Mouse (Mus musculus) forebrain, embryonic 16.5 days (tissue): ENCODE results near the gene Zrsr1. TPM values are rescaled to one million over a fixed set of nuclear protein-coding genes. Genes with fewer than 3 reads are reported as not detected.

Source experiments
- ATAC-seq: fragments of 200-750 bp; cut with Nextera tagmentation; 2 replicates; pipeline ENCODE4 v1.8.0; 2017; ENCODE audit warnings: mild to moderate bottlenecking, moderate library complexity
- H3K27ac ChIP-seq: fragments of 300-500 bp; sonication (generic); 2 replicates; pipeline ENCODE4 v1.5.1; 2014; ENCODE audit warnings: low read length, control low read depth
- H3K27me3 ChIP-seq: fragments of 300-500 bp; sonication (generic); replicated peaks from 2 replicates; pipeline ENCODE4 v1.6.1; 2014; ENCODE audit warnings: low read length; ENCODE audit not compliant: control insufficient read depth, insufficient read depth
- H3K36me3 ChIP-seq: fragments of 300-500 bp; sonication (generic); 2 replicates; pipeline ENCODE4 v1.6.1; 2014; ENCODE audit not compliant: control insufficient read depth, insufficient read depth
- H3K4me1 ChIP-seq: fragments of 300-500 bp; sonication (generic); replicated peaks from 2 replicates; pipeline ENCODE4 v1.6.1; 2014; ENCODE audit warnings: low read length; ENCODE audit not compliant: control insufficient read depth, insufficient read depth
- H3K4me2 ChIP-seq: fragments of 300-500 bp; sonication (generic); 2 replicates; pipeline ENCODE4 v1.6.1; 2014; ENCODE audit warnings: mild to moderate bottlenecking, low read length, control low read depth
- H3K4me3 ChIP-seq: fragments of 300-500 bp; sonication (generic); replicated peaks from 2 replicates; pipeline ENCODE4 v1.5.1; 2014; ENCODE audit warnings: mild to moderate bottlenecking, low read length, control low read depth
- H3K9ac ChIP-seq: fragments of 300-500 bp; sonication (generic); replicated peaks from 2 replicates; pipeline ENCODE4 v1.6.1; 2014; ENCODE audit warnings: low read depth, low read length, control low read depth
- H3K9me3 ChIP-seq: fragments of 300-500 bp; sonication (generic); 2 replicates; pipeline ENCODE4 v1.6.1; 2016; ENCODE audit warnings: low read length; ENCODE audit not compliant: control insufficient read depth
- WGBS: fragments of 180-500 bp; shearing (Covaris S2); extraction: QIAGEN DNeasy Blood & Tissue Kit; methylation state at CpG from one replicate; pipeline ENCODE4 v1.1.7; 2014; 5-methylcytosine and 5-hydroxymethylcytosine counted together
- polyA plus RNA-seq: library from polyadenylated mRNA; unstranded; fragments of >200 nt; fragmentation: Nextera tagmentation; extraction: Ambion mirVana; gene quantifications from 2 replicates; pipeline ENCODE4 v1.2.1, GENCODE M21; 2015

Zrsr1 gene
- polyA plus RNA-seq, 1 experiment from 2014 or later: 6.6 TPM

DNA sequence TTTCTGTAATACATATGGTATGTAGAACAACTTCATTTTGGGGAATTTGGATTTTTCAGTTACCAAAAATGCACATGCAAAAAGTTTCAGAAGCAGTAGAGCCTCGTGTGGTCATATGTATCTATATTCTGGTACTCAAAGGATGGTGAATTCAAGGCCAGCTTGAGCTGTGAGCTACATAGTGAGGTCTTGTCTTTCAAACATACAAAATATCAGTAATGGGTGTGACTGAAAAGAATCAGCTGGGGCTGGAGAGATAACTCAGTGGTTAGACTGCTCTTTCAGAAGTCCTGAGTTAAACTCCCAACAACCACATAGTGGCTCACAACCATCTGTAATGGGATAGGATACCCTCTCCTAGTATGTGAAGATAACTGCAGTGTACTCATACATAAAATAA is 26.5 kb downstream of the Zrsr1 start:
- no peak for ATAC-seq
- no peaks in the 10 kb centered on the region for H3K4me1 ChIP-seq
- H3K27ac ChIP-seq: no peak overlapping the region
- WGBS: 70% methylated on average over 1 of the region's 1 CpGs
- H3K9ac ChIP-seq: no peak overlapping the region
- H3K36me3 ChIP-seq: peaks cover 53% of the 10 kb centered on the region
- H3K4me3 ChIP-seq: no peak overlapping the region
- no peaks in the 10 kb centered on the region for H3K9me3 ChIP-seq
- no peak overlapping the region for H3K4me2 ChIP-seq
- no peaks in the 10 kb centered on the region for H3K27me3 ChIP-seq

DNA sequence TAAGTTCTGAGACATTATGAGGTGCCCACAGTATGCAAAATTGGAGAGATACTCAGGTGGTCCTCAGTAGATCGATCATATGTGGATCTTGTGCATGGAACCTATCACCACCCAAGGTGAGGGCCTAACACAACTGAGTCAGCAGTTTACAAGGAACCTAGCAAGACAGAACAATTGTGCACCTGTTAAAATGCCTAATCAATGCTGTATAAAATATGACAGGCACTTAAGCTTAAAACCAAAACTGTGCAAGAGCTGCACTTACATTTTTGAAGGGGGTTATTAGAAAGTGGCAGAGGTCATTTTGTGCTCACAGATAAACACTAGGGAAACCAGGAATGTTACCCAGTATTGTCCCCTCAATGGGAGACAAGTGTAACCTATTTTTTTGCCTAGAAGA is 33.5 kb downstream of the Zrsr1 start:
- no peak overlapping the region for H3K27ac ChIP-seq
- no peak overlapping the region for H3K4me2 ChIP-seq
- peaks cover 7% of the 10 kb centered on the region; the same call in 1 of the 2 replicates for H3K4me1 ChIP-seq
- no peak overlapping the region for H3K4me3 ChIP-seq
- peaks cover 24% of the 10 kb centered on the region for H3K36me3 ChIP-seq
- no peaks in the 10 kb centered on the region for H3K9me3 ChIP-seq
- no peak for ATAC-seq
- no peaks in the 10 kb centered on the region for H3K27me3 ChIP-seq
- H3K9ac ChIP-seq: no peak overlapping the region
- WGBS: 89% methylated on average over 1 of the region's 1 CpGs

DNA sequence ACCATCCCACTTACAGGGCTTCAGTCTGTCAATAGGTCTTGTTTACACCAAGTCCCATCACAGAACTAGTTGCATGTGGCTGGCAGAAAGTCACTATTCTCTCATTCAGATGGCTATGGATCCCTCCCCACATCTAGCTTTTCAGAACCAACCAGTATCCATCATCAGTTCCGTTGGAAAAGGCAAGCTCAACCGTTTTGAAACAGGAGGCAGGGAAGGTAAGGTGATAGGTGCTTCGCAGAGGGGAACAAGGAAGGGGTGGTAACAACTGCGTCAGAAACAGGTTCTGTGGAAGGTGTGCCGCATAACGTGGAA is 35.3 kb downstream of the Zrsr1 start:
- 5% methylated on average over 6 of the region's 6 CpGs for WGBS
- Histone ChIP-seq H3K27me3 (no peaks in the 10 kb centered on the region), H3K27ac (peak overlapping the region; percentile 86), H3K4me3 (peak overlapping the region; percentile 66), H3K9me3 (no peaks in the 10 kb centered on the region), H3K9ac (peak overlapping the region; percentile 64), H3K4me1 (peaks cover 7% of the 10 kb centered on the region; the same call in 1 of the 2 replicates), H3K36me3 (peaks cover 16% of the 10 kb centered on the region), H3K4me2 (peak overlapping the region; percentile 68)
- peak; percentile 42 for ATAC-seq

DNA sequence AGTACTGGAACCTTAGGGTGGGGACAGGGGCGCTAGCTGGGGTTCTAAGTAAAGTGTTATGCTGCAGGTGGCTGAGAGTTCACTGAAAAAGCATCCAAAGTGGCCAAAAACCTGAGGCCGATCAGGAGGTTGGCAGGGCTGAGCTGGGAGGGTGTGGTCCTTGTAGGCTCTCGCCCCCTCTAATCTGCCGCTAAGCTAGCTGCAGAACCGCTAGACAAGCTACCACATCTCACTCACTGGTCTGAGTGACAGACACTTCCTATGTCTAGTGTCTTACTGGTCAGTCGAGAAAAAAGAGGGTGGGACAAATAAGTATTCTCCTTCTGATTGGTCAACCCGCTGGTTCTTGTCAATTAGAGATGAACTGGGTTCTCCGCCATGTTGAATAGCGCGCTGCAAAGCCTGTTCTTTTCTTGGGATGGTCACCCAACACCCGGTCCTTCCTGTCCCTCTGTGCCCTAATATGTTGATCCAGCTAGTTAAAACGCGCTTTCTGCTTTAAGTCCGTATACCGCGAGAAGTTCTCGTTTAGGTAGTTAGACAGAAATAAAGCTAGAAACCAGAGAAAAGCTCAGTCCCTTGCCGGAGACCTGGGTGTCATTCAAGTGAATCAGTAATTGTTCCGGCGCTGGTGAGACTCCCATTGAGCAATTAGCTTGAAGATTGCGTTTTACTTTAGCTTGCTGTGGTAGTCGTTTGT is 35.8 kb downstream of the Zrsr1 start, which contains the start of gene Fam161a:
Fam161a (plus strand) TSS at position 51 of the 700 bp plus-strand sequence.
- Histone ChIP-seq H3K27ac (peak within 1 kb of the TSS; percentile 86), H3K9ac (peak within 1 kb of the TSS; percentile 82), H3K4me3 (peak within 1 kb of the TSS; percentile 66), H3K4me1 (peaks cover 7% of the 10 kb centered on the region; the same call in 1 of the 2 replicates), H3K36me3 (peaks cover 11% of the 10 kb centered on the region), H3K27me3 (no peaks in the 10 kb centered on the region), H3K4me2 (peak within 1 kb of the TSS; percentile 68), H3K9me3 (no peaks in the 10 kb centered on the region)
- under 1% methylated on average over 22 of the region's 22 CpGs for WGBS
- peak; percentile 94 for ATAC-seq

DNA sequence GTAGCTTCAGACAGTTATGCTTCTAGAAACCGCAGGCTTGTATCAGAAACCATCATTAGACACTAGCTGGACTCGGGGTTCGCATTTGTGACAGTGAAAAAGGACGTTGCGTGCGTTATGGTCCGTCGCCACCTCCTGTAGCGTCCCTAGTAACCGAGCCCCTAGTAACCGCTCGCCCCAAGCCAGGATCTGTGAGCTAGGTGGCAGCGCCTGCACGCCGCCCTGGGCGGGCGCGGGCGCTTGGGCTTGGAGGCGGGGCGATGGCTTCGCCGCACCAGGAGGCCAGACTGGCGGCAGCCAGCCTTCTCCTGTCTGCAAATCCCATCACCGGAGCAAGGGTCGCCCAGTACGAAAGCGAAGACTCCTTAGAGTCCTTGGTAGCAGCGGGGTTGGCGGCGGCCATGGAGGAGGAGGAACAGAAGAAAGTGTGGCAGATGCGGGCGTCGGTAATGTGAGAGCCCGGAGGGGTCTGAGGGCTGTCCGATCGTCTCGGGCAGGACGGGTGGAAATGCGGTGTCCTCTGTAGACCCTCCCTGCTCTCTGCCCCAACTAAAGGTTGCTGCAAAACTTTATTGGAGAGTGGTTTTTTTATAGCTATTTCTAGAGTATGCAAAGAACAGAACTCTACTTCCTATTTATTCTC is 36.5 kb downstream of the Zrsr1 start:
- H3K4me1 ChIP-seq: peaks cover 7% of the 10 kb centered on the region; the same call in 1 of the 2 replicates
- H3K9me3 ChIP-seq: no peaks in the 10 kb centered on the region
- under 1% methylated on average over 40 of the region's 40 CpGs for WGBS
- peaks cover 10% of the 10 kb centered on the region; the same call in 1 of the 2 replicates for H3K36me3 ChIP-seq
- H3K27me3 ChIP-seq: no peaks in the 10 kb centered on the region
- H3K4me3 ChIP-seq: peak overlapping the region; percentile 66
- H3K4me2 ChIP-seq: peak overlapping the region; percentile 68
- peak; percentile 95 for ATAC-seq
- H3K9ac ChIP-seq: peak overlapping the region; percentile 82
- H3K27ac ChIP-seq: peak overlapping the region; percentile 86

DNA sequence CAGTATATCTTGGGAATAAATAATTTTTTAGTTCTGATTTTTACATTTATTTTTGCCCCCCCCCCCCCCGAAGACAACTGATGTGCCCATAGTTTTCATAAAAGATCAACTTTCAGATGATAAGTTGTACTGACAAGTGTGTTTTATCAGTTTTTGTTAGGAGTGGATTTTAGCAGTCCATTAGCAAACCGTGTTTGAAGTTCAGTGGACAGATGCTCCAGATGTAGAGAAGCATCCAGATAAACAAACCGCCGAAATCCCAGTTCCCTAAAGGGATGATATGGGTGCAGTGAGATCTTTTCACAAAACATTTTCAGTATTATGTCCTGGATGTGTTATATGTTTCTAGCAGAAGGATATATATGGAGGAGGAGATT is 37.0 kb downstream of the Zrsr1 start:
- 42% methylated on average over 4 of the region's 4 CpGs for WGBS
- H3K4me2 ChIP-seq: peak overlapping the region; percentile 68
- H3K4me1 ChIP-seq: peaks cover 7% of the 10 kb centered on the region; the same call in 1 of the 2 replicates
- peaks cover 6% of the 10 kb centered on the region; the same call in 1 of the 2 replicates for H3K36me3 ChIP-seq
- H3K27me3 ChIP-seq: no peaks in the 10 kb centered on the region
- no peak overlapping the region; the same call in 1 of the 2 replicates for H3K9ac ChIP-seq
- H3K9me3 ChIP-seq: no peaks in the 10 kb centered on the region
- peak overlapping the region; percentile 66 for H3K4me3 ChIP-seq
- ATAC-seq: no peak
- H3K27ac ChIP-seq: no peak overlapping the region

DNA sequence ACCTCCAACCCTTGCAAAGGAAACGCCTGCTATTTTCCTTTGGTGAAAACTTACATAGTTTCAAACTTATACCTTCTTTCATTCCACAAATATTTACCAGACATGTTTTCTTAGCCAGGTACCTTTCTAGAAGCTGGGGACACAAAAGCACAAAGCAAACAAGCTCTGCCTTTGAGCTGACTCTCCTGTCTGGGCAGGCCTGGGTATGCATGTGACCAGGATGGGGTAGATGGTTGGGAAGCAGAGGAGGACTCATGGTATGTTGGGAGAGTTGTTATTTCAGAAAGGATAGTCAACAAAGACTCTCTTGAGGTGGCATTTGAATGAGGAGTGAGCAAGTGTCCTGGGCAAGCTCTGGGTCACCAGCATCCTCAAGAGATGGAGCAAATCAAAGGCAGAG is 41.3 kb downstream of the Zrsr1 start:
- no peak overlapping the region for H3K27ac ChIP-seq
- H3K4me2 ChIP-seq: no peak overlapping the region
- no peaks in the 10 kb centered on the region for H3K27me3 ChIP-seq
- no peaks in the 10 kb centered on the region for H3K36me3 ChIP-seq
- H3K4me3 ChIP-seq: no peak overlapping the region
- no peaks in the 10 kb centered on the region for H3K9me3 ChIP-seq
- no peak for ATAC-seq
- WGBS: 97% methylated on average over 1 of the region's 1 CpGs
- H3K4me1 ChIP-seq: peaks cover 4% of the 10 kb centered on the region; the same call in 1 of the 2 replicates
- no peak overlapping the region for H3K9ac ChIP-seq

DNA sequence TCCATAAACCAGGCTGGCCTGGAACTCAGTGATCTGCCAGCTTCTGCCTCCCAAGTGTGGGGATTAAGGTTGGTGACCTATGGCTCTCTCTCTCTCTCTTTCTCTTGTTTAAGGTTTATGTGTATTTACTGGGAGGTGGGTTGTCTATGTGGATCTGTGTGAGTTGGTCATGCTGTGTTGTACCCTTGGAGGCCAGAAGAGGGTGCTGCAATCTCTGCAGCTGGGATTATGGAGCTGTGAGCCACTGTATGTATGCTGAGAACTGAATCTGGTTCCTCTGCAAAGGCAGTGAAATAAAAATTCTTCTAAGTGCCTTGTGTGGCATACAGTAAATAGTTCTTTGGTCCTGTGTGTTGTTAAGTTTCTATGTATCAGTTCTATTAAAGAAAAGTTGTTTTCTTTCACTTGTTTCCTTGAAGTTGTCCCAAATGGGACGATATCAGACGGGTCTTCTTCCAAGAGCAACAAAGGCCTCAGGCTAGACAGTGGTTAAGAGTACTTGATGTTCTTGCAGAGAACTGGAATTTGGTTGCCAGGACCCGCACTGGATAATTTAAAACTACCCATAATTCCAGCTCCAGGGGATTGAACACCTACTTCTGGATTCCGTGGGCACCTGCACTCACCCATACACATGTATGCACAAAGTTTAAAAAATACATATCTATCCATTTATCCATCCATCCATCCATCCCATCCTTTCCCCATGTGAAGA is 41.9 kb downstream of the Zrsr1 start:
- no peaks in the 10 kb centered on the region for H3K27me3 ChIP-seq
- H3K4me1 ChIP-seq: peaks cover 4% of the 10 kb centered on the region; the same call in 1 of the 2 replicates
- H3K9ac ChIP-seq: no peak overlapping the region
- no peaks in the 10 kb centered on the region for H3K9me3 ChIP-seq
- H3K36me3 ChIP-seq: no peaks in the 10 kb centered on the region
- H3K27ac ChIP-seq: no peak overlapping the region
- no peak overlapping the region for H3K4me2 ChIP-seq
- H3K4me3 ChIP-seq: no peak overlapping the region
- ATAC-seq: no peak
- WGBS: 89% methylated on average over 4 of the region's 4 CpGs

DNA sequence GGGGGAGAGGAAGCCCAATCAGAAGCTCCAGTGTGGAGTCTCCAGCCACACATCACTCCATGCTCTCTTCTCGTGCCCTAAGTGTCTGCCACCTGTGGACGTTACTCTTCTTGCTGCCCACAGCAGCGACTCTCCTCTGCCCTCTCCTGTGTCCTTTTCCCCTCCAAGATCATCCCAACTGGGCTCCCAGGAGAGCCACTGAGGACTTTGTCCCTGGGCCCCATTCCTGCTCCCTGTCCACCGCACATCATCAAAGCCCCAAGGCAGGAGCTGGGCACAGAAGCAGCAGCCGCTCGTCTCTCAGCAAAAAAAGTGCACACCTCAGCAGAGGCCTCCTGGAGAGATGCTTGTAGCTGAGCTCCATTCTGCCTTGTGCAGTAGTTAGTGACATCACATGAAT is 43.2 kb downstream of the Zrsr1 start:
- WGBS: 70% methylated on average over 6 of the region's 6 CpGs
- H3K9me3 ChIP-seq: no peaks in the 10 kb centered on the region

More for the DNA sequence above, 43.2 kb downstream of the Zrsr1 start:
- Histone ChIP-seq H3K9ac (no peak overlapping the region), H3K27ac (no peak overlapping the region), H3K36me3 (no peaks in the 10 kb centered on the region), H3K4me2 (no peak overlapping the region), H3K4me3 (no peak overlapping the region), H3K4me1 (no peaks in the 10 kb centered on the region; the same call in 1 of the 2 replicates), H3K27me3 (no peaks in the 10 kb centered on the region)
- no peak for ATAC-seq
